Mouse (Mus musculus) urinary bladder, postnatal 4 days (tissue): ENCODE measurements around the gene Tesk1.
A peak's percentile ranks its signal among the peaks of the same experiment; 100 is the strongest.

ENCODE experiments used
- DNase-seq, 2 experiments: peaks; one replicate each; pipeline ENCODE4 v3.0.0; 2021 to 2022; ENCODE audit warnings: low spot score in 2 of 2

Tesk1 gene

DNA sequence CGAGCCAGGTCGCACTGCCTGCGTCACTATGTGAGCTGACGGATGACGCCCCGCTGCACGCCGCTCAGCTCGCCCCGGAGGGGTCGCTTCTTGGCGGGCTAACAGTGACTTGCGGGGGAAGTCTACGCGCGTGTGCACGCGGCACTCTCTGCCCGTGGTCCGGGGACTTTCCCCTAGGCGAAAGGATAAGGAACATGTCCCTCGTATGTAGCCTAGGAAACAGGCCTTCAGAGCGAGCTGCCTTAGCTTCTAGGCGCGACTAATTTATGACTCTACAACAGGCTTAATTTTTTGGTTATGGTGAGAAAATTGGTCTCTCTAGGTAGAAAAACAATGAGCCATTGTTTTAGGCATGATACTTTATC, 51.1 kb downstream of the Tesk1 start, which contains the start of gene Ccdc107:
TSS of gene Ccdc107 (plus strand) at position 80 of the 365 bp plus-strand sequence.
- DNase-seq: peak; percentile 85 to 90

DNA sequence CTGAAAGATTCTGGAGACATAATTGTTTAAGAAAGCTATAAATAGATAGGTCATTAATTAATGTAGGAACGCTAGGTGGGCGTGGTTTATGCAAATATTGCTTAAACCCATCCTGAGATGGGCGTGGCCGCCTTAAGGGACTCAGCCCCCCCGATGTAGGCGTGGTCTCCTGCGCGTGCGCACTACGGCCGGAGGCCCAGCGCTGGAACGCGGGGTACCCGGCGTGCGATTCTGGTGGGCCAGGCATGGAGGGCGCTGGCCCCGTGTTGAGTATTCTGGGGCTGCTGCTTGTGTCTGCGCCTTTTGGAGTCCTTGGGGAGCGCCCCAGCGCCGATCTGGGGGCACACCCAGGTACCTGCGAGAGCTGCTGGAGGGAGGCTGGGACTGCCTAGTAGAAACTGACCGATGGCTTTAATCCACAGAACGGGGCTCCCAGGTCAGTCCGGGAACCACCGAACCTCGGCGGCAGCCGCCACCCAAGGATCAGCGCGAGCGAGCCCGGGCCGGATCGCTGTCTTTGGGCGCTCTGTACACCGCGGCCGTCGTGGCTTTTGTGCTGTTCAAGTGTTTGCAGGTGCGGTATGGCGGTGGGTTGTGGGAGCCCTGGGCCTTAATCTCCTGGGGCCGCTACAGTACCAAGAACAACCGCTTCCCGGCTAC, 51.6 kb downstream of the Tesk1 start:
- DNase-seq: peak; percentile 95 to 96

DNA sequence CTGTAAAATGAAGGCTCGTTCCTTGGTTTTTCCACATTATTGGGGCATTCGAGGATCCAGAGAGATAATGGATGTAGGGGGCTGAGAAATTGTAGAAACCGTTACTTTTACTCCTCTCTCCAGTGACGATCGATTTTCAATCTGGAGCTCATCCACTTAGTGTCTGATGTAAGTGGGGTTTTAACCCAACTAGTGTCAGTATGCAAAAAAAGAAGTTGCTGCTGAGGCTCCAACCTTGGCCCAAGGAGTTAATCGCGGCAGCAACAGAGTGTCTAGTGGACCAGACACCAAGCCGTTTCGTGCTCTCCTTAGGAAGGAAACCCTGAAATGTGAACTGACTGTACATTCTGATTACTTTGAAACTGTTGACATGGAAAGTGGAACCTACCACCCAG, 52.1 kb downstream of the Tesk1 start:
- DNase-seq: no peak

DNA sequence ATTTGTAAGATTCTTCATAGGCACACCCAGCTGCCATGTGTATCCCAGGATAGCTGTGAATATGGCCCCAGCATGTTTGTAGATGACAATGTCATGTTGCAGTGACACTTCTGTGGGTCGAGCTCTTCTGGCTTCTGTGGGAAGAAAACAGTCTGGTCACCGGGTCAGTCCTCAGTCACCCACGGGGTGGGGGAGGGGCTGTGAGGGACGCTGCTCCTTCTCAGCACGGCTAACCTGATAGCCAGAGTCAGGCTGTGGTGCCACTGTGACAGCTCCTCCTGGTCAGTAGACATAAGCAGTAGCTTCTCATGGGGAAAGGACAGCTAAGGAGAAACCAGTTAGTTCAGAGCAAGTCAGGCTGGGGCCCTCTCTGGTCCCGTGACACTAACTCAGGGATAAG, 54.8 kb downstream of the Tesk1 start:
- DNase-seq: no peak

DNA sequence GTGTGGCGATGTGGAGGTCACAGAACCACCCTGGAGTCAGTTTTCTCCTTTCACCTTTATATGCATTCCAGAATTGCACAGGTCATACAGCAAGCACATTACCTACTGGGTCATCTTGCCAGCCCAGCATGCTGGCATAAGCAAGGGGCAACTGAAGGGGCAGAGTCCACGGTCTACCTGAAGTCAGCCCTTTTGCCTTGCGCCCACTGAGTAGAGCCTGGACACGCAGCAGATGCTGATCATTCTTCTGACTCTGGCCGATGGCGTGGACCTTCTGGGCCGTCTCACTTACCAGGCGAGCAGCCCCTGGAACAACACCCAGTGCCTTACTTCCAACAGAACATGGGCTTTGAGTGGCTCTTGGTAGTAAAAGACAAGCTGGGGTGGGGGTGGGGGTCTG, 55.7 kb downstream of the Tesk1 start:
- no peak for DNase-seq
